Mouse (Mus musculus) forebrain, embryonic 14.5 days (tissue): ENCODE data around the gene B4galt2. TPM values are rescaled to one million over a fixed set of nuclear protein-coding genes. Genes with fewer than 3 reads are reported as not detected.

Experiments used
- ATAC-seq: fragments of 200-750 bp; cut with Nextera tagmentation; 2 replicates; pipeline ENCODE4 v1.8.0; 2017; ENCODE audit warnings: mild to moderate bottlenecking, moderate library complexity
- DNase-seq: peaks from one replicate; pipeline ENCODE4 v3.0.0-alpha.2; 2015; ENCODE audit warnings: low spot score
- H3K27ac ChIP-seq: fragments of 300-500 bp; sonication (generic); 2 replicates; pipeline ENCODE4 v1.5.1; 2014; ENCODE audit warnings: low read depth, mild to moderate bottlenecking, control low read depth, low read length, moderate library complexity
- H3K27me3 ChIP-seq: fragments of 300-500 bp; sonication (generic); replicated peaks from 2 replicates; pipeline ENCODE4 v1.6.1; 2014; ENCODE audit warnings: low read length, control low read depth, mixed read lengths; ENCODE audit not compliant: control insufficient read depth, insufficient read depth
- H3K36me3 ChIP-seq: fragments of 300-500 bp; sonication (generic); 2 replicates; pipeline ENCODE4 v1.6.1; 2014; ENCODE audit warnings: low read length, control low read depth; ENCODE audit not compliant: control insufficient read depth, insufficient read depth
- H3K4me1 ChIP-seq: fragments of 300-500 bp; sonication (generic); 2 replicates; pipeline ENCODE4 v1.6.1; 2014; ENCODE audit warnings: antibody characterized with exemption, low read length, control low read depth; ENCODE audit not compliant: control insufficient read depth, insufficient read depth
- H3K4me2 ChIP-seq: fragments of 300-500 bp; sonication (generic); 2 replicates; pipeline ENCODE4 v1.6.1; 2014; ENCODE audit warnings: mild to moderate bottlenecking, control low read depth, low read length
- H3K4me3 ChIP-seq: fragments of 300-500 bp; sonication (generic); 2 replicates; pipeline ENCODE4 v1.5.1; 2014; ENCODE audit warnings: low read depth, low read length, control low read depth
- H3K9ac ChIP-seq: fragments of 300-500 bp; sonication (generic); 2 replicates; pipeline ENCODE4 v1.6.1; 2014; ENCODE audit warnings: mild to moderate bottlenecking, low read length, control low read depth, moderate library complexity
- H3K9me3 ChIP-seq: fragments of 300-500 bp; sonication (generic); replicated peaks from 2 replicates; pipeline ENCODE4 v1.6.1; 2016; ENCODE audit warnings: low read length, control low read depth, mixed read lengths; ENCODE audit not compliant: control insufficient read depth
- WGBS: fragments of 180-500 bp; shearing (Covaris S2); extraction: QIAGEN DNeasy Blood & Tissue Kit; methylation state at CpG from one replicate; pipeline ENCODE4 v1.1.7; 2014; 5-methylcytosine and 5-hydroxymethylcytosine counted together
- polyA plus RNA-seq: library from polyadenylated mRNA; unstranded; fragments of >200 nt; fragmentation: Nextera tagmentation; extraction: Ambion mirVana; gene quantifications from 2 replicates; pipeline ENCODE4 v1.2.1, GENCODE M21; 2014

The B4galt2 gene
- polyA plus RNA-seq, 1 experiment from 2014 or later, result 50.6 TPM

GRCm38 (mm10) chr4:117912685-117913273 is 29.5 kb upstream of the B4galt2 start:
- peaks cover 34% of the 10 kb centered on the region for H3K4me1 ChIP-seq
- peak overlapping the region; percentile 99 for H3K4me2 ChIP-seq
- no peak for DNase-seq
- H3K4me3 ChIP-seq, result 0 out of 2 replicates have a peak overlapping the region, but pooled peaks have one; percentile 77
- no peak overlapping the region for H3K27ac ChIP-seq
- H3K27me3 ChIP-seq, result no peaks in the 10 kb centered on the region
- H3K9me3 ChIP-seq, result no peaks in the 10 kb centered on the region
- H3K9ac ChIP-seq, result peak overlapping the region; percentile 86
- no peak for ATAC-seq
- 69% methylated on average over 7 of the region's 7 CpGs for WGBS
- peaks cover 17% of the 10 kb centered on the region for H3K36me3 ChIP-seq

GRCm38 (mm10) chr4:117912131-117912561 is 28.9 kb upstream of the B4galt2 start:
- no peak overlapping the region for H3K27ac ChIP-seq
- no peak overlapping the region for H3K4me3 ChIP-seq
- H3K4me1 ChIP-seq, result peaks cover 34% of the 10 kb centered on the region
- ATAC-seq, result no peak
- H3K36me3 ChIP-seq, result peaks cover 17% of the 10 kb centered on the region
- H3K27me3 ChIP-seq, result no peaks in the 10 kb centered on the region
- H3K9me3 ChIP-seq, result no peaks in the 10 kb centered on the region
- no peak for DNase-seq
- H3K9ac ChIP-seq, result no peak overlapping the region
- H3K4me2 ChIP-seq, result 0 out of 2 replicates have a peak overlapping the region, but pooled peaks have one; percentile 99
- WGBS, result 91% methylated on average over 13 of the region's 13 CpGs

DNA sequence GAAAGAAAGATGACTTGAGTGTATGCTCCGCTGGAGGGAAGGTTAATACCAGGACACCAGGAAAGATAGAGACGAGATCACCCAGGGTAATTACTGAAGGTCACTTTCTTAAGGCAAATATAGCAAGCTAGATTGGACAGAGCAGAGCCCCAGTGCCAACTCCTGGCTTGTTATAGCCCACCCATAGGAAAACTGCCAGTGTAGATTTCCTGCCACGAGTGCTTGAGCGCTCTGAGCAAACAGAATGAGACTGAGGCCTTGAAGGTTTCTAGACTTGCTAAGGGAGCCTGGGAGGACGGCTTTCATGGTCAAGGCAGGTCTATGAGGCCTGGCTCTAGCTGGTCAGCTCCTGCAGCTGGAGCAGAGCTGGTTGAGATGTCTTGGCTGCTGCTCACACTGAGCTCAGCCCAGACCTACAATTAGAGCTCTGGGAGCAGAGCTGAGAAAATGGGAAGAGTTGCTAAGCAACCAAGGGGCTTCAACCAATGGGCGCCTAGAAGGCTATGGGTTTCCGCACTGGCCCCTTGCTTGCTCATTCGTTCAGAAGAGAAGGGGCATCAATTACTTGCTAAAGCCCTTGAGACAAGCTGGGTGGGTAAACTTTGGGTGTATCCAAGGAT is 25.7 kb upstream of the B4galt2 start:
- peak; percentile 90 for ATAC-seq
- H3K27me3 ChIP-seq, result no peaks in the 10 kb centered on the region
- DNase-seq, result peak; percentile 89
- H3K4me1 ChIP-seq, result peaks cover 29% of the 10 kb centered on the region
- H3K36me3 ChIP-seq, result peaks cover 41% of the 10 kb centered on the region
- H3K9me3 ChIP-seq, result no peaks in the 10 kb centered on the region
- peak overlapping the region; percentile 77 for H3K27ac ChIP-seq
- H3K4me3 ChIP-seq, result 0 out of 2 replicates have a peak overlapping the region, but pooled peaks have one; percentile 2
- H3K4me2 ChIP-seq, result peak overlapping the region; percentile 42
- H3K9ac ChIP-seq, result peak overlapping the region; percentile 44
- 51% methylated on average over 8 of the region's 8 CpGs for WGBS

- no peak for ATAC-seq
- WGBS, result 89% methylated on average over 3 of the region's 3 CpGs
- H3K4me2 ChIP-seq, result no peak overlapping the region
- H3K9ac ChIP-seq, result no peak overlapping the region
- H3K4me1 ChIP-seq, result peaks cover 16% of the 10 kb centered on the region
- H3K4me3 ChIP-seq, result no peak overlapping the region
- no peak for DNase-seq
- no peaks in the 10 kb centered on the region for H3K27me3 ChIP-seq
- H3K36me3 ChIP-seq, result peaks cover 58% of the 10 kb centered on the region
- no peak overlapping the region for H3K27ac ChIP-seq
- no peaks in the 10 kb centered on the region for H3K9me3 ChIP-seq
Measured at GRCm38 (mm10) chr4:117906196-117906595, 22.9 kb upstream of the B4galt2 start.

DNA sequence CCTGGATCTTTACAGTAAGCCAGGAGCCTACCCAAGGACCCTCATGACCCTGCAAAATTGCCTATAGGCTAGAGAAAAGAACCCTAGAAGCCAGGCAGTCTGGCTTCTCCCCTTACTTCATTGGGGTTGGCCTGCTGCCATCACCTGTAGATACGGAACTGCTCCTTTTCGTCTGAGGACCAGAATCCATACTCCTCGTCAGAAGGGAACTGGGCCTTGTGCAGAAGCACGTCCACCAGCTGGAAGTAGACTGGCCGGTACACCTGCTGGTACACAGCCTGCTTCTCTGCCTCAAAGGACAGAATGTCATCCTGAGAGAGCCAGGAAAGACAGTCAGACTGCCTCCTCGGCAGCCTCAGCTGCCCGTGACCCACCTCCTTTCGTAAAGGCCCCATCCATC is 21.5 kb upstream of the B4galt2 start:
- peaks cover 66% of the 10 kb centered on the region for H3K36me3 ChIP-seq

DNA sequence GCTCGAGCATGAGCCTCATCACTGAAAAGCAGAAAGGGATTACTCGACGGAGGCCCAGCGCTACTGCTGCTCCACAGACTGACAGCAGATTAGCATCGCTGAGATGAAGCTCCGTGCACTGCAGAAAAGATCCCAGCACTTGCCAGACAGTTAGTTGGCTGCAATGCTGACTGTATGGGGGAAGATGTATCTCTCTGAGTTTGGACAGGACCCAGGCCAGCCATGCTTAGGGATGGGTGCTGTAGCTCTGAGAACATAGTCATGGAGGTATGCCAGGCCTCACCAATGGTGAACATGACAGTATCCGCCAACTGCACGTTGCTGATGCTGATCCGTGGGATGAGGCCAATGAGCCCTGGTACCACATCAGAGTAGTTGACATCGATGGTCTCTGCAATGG is 20.8 kb upstream of the B4galt2 start:
- no peak overlapping the region for H3K4me3 ChIP-seq
- H3K27me3 ChIP-seq, result no peaks in the 10 kb centered on the region
- 84% methylated on average over 10 of the region's 10 CpGs for WGBS
- peaks cover 73% of the 10 kb centered on the region for H3K36me3 ChIP-seq
- peaks cover 7% of the 10 kb centered on the region for H3K4me1 ChIP-seq
- H3K27ac ChIP-seq, result no peak overlapping the region
- no peak overlapping the region for H3K4me2 ChIP-seq
- no peak overlapping the region for H3K9ac ChIP-seq
- H3K9me3 ChIP-seq, result no peaks in the 10 kb centered on the region
- DNase-seq, result no peak
- no peak for ATAC-seq

More for the DNA sequence above, 21.5 kb upstream of the B4galt2 start:
- WGBS, result 91% methylated on average over 8 of the region's 8 CpGs
- Histone ChIP-seq H3K4me3 (no peak overlapping the region), H3K9ac (no peak overlapping the region), H3K27ac (no peak overlapping the region), H3K4me2 (no peak overlapping the region), H3K4me1 (peaks cover 14% of the 10 kb centered on the region), H3K9me3 (no peaks in the 10 kb centered on the region), H3K27me3 (no peaks in the 10 kb centered on the region)
- ATAC-seq, result no peak
- DNase-seq, result no peak

- no peak for ATAC-seq
- H3K4me2 ChIP-seq, result no peak overlapping the region
- H3K27ac ChIP-seq, result no peak overlapping the region
- no peaks in the 10 kb centered on the region for H3K9me3 ChIP-seq
- no peak for DNase-seq
- no peaks in the 10 kb centered on the region for H3K27me3 ChIP-seq
- peaks cover 93% of the 10 kb centered on the region for H3K36me3 ChIP-seq
- H3K4me3 ChIP-seq, result no peak overlapping the region
- H3K9ac ChIP-seq, result no peak overlapping the region
- no peaks in the 10 kb centered on the region for H3K4me1 ChIP-seq
- WGBS, result 86% methylated on average over 3 of the region's 3 CpGs
Measured at GRCm38 (mm10) chr4:117898111-117898510, 14.8 kb upstream of the B4galt2 start.

DNA sequence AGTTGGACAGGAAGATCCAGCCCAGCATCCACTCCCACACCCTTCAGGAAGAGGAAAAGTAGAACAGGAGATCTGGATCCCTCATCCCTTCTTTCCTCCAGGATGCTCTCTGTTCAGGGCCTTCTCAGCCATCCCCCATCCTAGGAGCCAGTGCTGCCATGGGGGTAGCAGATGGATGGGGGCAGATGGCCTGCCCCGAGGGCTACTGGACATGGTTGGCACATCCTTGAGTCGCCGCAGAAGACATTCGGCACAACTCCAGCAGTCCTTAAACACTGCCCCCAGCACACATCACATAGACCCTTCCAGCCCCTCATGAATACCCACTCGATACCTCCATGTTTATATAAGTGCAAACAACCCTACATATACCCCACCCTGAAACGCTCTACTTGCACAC is 12.7 kb upstream of the B4galt2 start:
- no peak overlapping the region for H3K4me3 ChIP-seq

DNA sequence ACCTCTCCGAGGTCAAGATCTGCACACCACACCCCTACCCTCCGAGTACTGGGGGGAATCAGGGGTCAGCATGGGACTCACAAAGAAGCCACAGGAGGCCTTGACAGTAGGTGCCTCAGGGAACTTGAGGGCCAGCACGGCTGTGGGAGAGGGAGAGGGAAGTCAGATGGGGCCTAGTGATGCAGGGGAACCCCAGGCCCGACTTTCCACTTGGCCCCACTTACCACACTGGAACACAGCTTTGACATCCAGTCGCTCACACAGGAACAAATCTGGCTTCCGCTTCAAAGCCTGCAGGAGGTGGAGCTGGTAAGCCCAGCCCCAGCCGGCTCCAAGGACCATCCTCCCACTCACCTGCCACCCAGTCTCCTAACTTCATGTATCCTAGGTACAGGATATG is 12.1 kb upstream of the B4galt2 start:
- H3K36me3 ChIP-seq, result peaks cover 65% of the 10 kb centered on the region
- H3K4me1 ChIP-seq, result peaks cover 3% of the 10 kb centered on the region; the same call in 1 of the 2 replicates
- no peaks in the 10 kb centered on the region for H3K9me3 ChIP-seq
- no peak overlapping the region for H3K27ac ChIP-seq
- DNase-seq (no peak), ATAC-seq (no peak)
- WGBS, result 78% methylated on average over 7 of the region's 7 CpGs
- no peak overlapping the region for H3K4me2 ChIP-seq
- no peak overlapping the region for H3K9ac ChIP-seq
- no peaks in the 10 kb centered on the region for H3K27me3 ChIP-seq
- H3K4me3 ChIP-seq, result no peak overlapping the region

More for the DNA sequence above, 12.7 kb upstream of the B4galt2 start:
- 95% methylated on average over 6 of the region's 6 CpGs for WGBS
- Histone ChIP-seq H3K9ac (no peak overlapping the region), H3K9me3 (no peaks in the 10 kb centered on the region), H3K4me1 (peaks cover 3% of the 10 kb centered on the region; the same call in 1 of the 2 replicates), H3K27me3 (no peaks in the 10 kb centered on the region), H3K27ac (no peak overlapping the region), H3K36me3 (peaks cover 72% of the 10 kb centered on the region), H3K4me2 (no peak overlapping the region)
- no peak for DNase-seq
- ATAC-seq, result no peak
